Mouse (Mus musculus) lung, embryonic 14.5 days (tissue): ENCODE measurements around the gene Cd27. TPM values are rescaled to one million over a fixed set of nuclear protein-coding genes. Genes with fewer than 3 reads are reported as not detected.

Experiments
- ATAC-seq: fragments of 200-750 bp; cut with Nextera tagmentation; 2 replicates; pipeline ENCODE4 v1.8.0; 2017; ENCODE audit warnings: mild to moderate bottlenecking, moderate TSS enrichment, moderate library complexity; ENCODE audit not compliant: insufficient read depth
- DNase-seq: peaks from one replicate; pipeline ENCODE4 v3.0.0-alpha.2; 2015
- H3K27ac ChIP-seq: fragments of 300-500 bp; sonication (generic); 2 replicates; pipeline ENCODE4 v1.5.1; 2014; ENCODE audit warnings: low read depth, mild to moderate bottlenecking, moderate library complexity
- H3K27me3 ChIP-seq: fragments of 300-500 bp; sonication (generic); 2 replicates; pipeline ENCODE4 v1.6.1; 2014; ENCODE audit warnings: low read length, control low read depth; ENCODE audit not compliant: insufficient read depth
- H3K36me3 ChIP-seq: fragments of 300-500 bp; sonication (generic); 2 replicates; pipeline ENCODE4 v1.6.1; 2014; ENCODE audit warnings: control low read depth; ENCODE audit not compliant: insufficient read depth
- H3K4me1 ChIP-seq: fragments of 300-500 bp; sonication (generic); 2 replicates; pipeline ENCODE4 v1.6.1; 2014; ENCODE audit warnings: antibody characterized with exemption, control low read depth; ENCODE audit not compliant: insufficient read depth
- H3K4me2 ChIP-seq: fragments of 300-500 bp; sonication (generic); 2 replicates; pipeline ENCODE4 v1.6.1; 2014; ENCODE audit warnings: mild to moderate bottlenecking
- H3K4me3 ChIP-seq: fragments of 300-500 bp; sonication (generic); 2 replicates; pipeline ENCODE4 v1.5.1; 2014; ENCODE audit warnings: low read depth, low read length
- H3K9ac ChIP-seq: fragments of 300-500 bp; sonication (generic); 2 replicates; pipeline ENCODE4 v1.6.1; 2014
- H3K9me3 ChIP-seq: fragments of 300-500 bp; sonication (generic); 2 replicates; pipeline ENCODE4 v1.6.1; 2016; ENCODE audit warnings: low read depth, low read length, control low read depth
- CTCF ChIP-seq: IDR thresholded peaks from 2 replicates; pipeline ENCODE4 v1.5.1; 2016; ENCODE audit warnings: antibody characterized with exemption, low read depth
- WGBS: fragments of 180-500 bp; shearing (Covaris S2); extraction: QIAGEN DNeasy Blood & Tissue Kit; methylation state at CpG from one replicate; pipeline ENCODE4 v1.1.7; 2014; 5-methylcytosine and 5-hydroxymethylcytosine counted together
- polyA plus RNA-seq: library from polyadenylated mRNA; unstranded; fragments of >200 nt; fragmentation: Nextera tagmentation; extraction: Ambion mirVana; gene quantifications from 2 replicates; pipeline ENCODE4 v1.2.1, GENCODE M21; 2014

Gene Cd27
- polyA plus RNA-seq, 1 experiment from 2014 or later: 2.0 TPM

GRCm38 (mm10) chr6:125213715-125214114, 23.1 kb downstream of the Cd27 start:
- peaks cover 5% of the 10 kb centered on the region for H3K27me3 ChIP-seq
- WGBS: 82% methylated on average over 6 of the region's 6 CpGs
- no peak for DNase-seq

GRCm38 (mm10) chr6:125213129-125213528, 23.7 kb downstream of the Cd27 start:
- Histone ChIP-seq H3K4me2 (no peak overlapping the region), H3K4me1 (no peaks in the 10 kb centered on the region), H3K27ac (no peak overlapping the region), H3K9ac (no peak overlapping the region), H3K9me3 (no peaks in the 10 kb centered on the region), H3K4me3 (no peak overlapping the region), H3K27me3 (peaks cover 5% of the 10 kb centered on the region), H3K36me3 (no peaks in the 10 kb centered on the region)
- 59% methylated on average over 6 of the region's 6 CpGs for WGBS
- TF ChIP-seq CTCF: no peak
- DNase-seq (no peak), ATAC-seq (no peak)

More at GRCm38 (mm10) chr6:125213715-125214114, 23.1 kb downstream of the Cd27 start:
- Histone ChIP-seq H3K27ac (no peak overlapping the region), H3K4me2 (no peak overlapping the region), H3K4me1 (no peaks in the 10 kb centered on the region), H3K9me3 (no peaks in the 10 kb centered on the region), H3K36me3 (no peaks in the 10 kb centered on the region), H3K4me3 (no peak overlapping the region), H3K9ac (no peak overlapping the region)
- no peak for ATAC-seq
- TF ChIP-seq CTCF: no peak

GRCm38 (mm10) chr6:125212621-125213020, 24.2 kb downstream of the Cd27 start:
- no peak overlapping the region for H3K4me2 ChIP-seq

GRCm38 (mm10) chr6:125210436-125210835, 26.4 kb downstream of the Cd27 start:
- ATAC-seq: no peak

More at GRCm38 (mm10) chr6:125212621-125213020, 24.2 kb downstream of the Cd27 start:
- Histone ChIP-seq H3K36me3 (no peaks in the 10 kb centered on the region), H3K27me3 (peaks cover 5% of the 10 kb centered on the region), H3K9me3 (no peaks in the 10 kb centered on the region), H3K27ac (no peak overlapping the region), H3K4me3 (no peak overlapping the region), H3K4me1 (no peaks in the 10 kb centered on the region), H3K9ac (no peak overlapping the region)
- ATAC-seq: no peak
- DNase-seq: no peak
- TF ChIP-seq CTCF: no peak
- 40% methylated on average over 2 of the region's 2 CpGs for WGBS

GRCm38 (mm10) chr6:125197166-125197565, 39.6 kb downstream of the Cd27 start:
- Histone ChIP-seq H3K9me3 (no peaks in the 10 kb centered on the region), H3K4me1 (0 out of 2 replicates have a peak, but pooled peaks cover 3% of the 10 kb centered on the region), H3K9ac (no peak overlapping the region), H3K27me3 (no peaks in the 10 kb centered on the region), H3K36me3 (peaks cover 23% of the 10 kb centered on the region), H3K4me3 (no peak overlapping the region), H3K27ac (no peak overlapping the region), H3K4me2 (no peak overlapping the region)
- DNase-seq (no peak), ATAC-seq (no peak)
- TF ChIP-seq CTCF: no peak
- 76% methylated on average over 5 of the region's 5 CpGs for WGBS

More at GRCm38 (mm10) chr6:125210436-125210835, 26.4 kb downstream of the Cd27 start:
- H3K4me2 ChIP-seq: no peak overlapping the region
- no peak for TF ChIP-seq CTCF
- H3K27me3 ChIP-seq: peaks cover 5% of the 10 kb centered on the region
- no peak overlapping the region for H3K9ac ChIP-seq
- no peaks in the 10 kb centered on the region for H3K36me3 ChIP-seq
- DNase-seq: no peak
- WGBS: 85% methylated on average over 1 of the region's 1 CpGs
- H3K27ac ChIP-seq: no peak overlapping the region
- no peaks in the 10 kb centered on the region for H3K4me1 ChIP-seq
- no peak overlapping the region for H3K4me3 ChIP-seq
- no peaks in the 10 kb centered on the region for H3K9me3 ChIP-seq

- 73% methylated on average over 3 of the region's 3 CpGs for WGBS
- Histone ChIP-seq H3K27me3 (no peaks in the 10 kb centered on the region), H3K4me1 (0 out of 2 replicates have a peak, but pooled peaks cover 3% of the 10 kb centered on the region), H3K4me3 (no peak overlapping the region), H3K9ac (no peak overlapping the region), H3K27ac (no peak overlapping the region), H3K9me3 (no peaks in the 10 kb centered on the region), H3K4me2 (no peak overlapping the region), H3K36me3 (peaks cover 23% of the 10 kb centered on the region)
- no peak for ATAC-seq
- no peak for TF ChIP-seq CTCF
- DNase-seq: no peak
These were observed 40.5 kb downstream of the Cd27 start for GRCm38 (mm10) chr6:125196301-125196700.

- DNase-seq (no peak), ATAC-seq (no peak)
- no peak overlapping the region for H3K4me2 ChIP-seq
- no peaks in the 10 kb centered on the region for H3K27me3 ChIP-seq
- H3K27ac ChIP-seq: no peak overlapping the region
- no peak overlapping the region for H3K9ac ChIP-seq
- peaks cover 23% of the 10 kb centered on the region for H3K36me3 ChIP-seq
- H3K9me3 ChIP-seq: no peaks in the 10 kb centered on the region
- WGBS: 38% methylated on average over 1 of the region's 1 CpGs
- 0 out of 2 replicates have a peak, but pooled peaks cover 3% of the 10 kb centered on the region for H3K4me1 ChIP-seq
- TF ChIP-seq CTCF: no peak
- no peak overlapping the region for H3K4me3 ChIP-seq
These were observed 41.2 kb downstream of the Cd27 start for GRCm38 (mm10) chr6:125195541-125196075.
